Mouse (Mus musculus) forebrain, embryonic 14.5 days (tissue): ENCODE data around the gene Fam189a1. TPM values are rescaled to one million over a fixed set of nuclear protein-coding genes. Genes with fewer than 3 reads are reported as not detected.

Experiments
- ATAC-seq: fragments of 200-750 bp; cut with Nextera tagmentation; 2 replicates; pipeline ENCODE4 v1.8.0; 2017; ENCODE audit warnings: mild to moderate bottlenecking, moderate library complexity
- DNase-seq: peaks from one replicate; pipeline ENCODE4 v3.0.0-alpha.2; 2015; ENCODE audit warnings: low spot score
- H3K27ac ChIP-seq: fragments of 300-500 bp; sonication (generic); 2 replicates; pipeline ENCODE4 v1.5.1; 2014; ENCODE audit warnings: low read depth, mild to moderate bottlenecking, control low read depth, low read length, moderate library complexity
- H3K27me3 ChIP-seq: fragments of 300-500 bp; sonication (generic); replicated peaks from 2 replicates; pipeline ENCODE4 v1.6.1; 2014; ENCODE audit warnings: low read length, control low read depth, mixed read lengths; ENCODE audit not compliant: control insufficient read depth, insufficient read depth
- H3K36me3 ChIP-seq: fragments of 300-500 bp; sonication (generic); 2 replicates; pipeline ENCODE4 v1.6.1; 2014; ENCODE audit warnings: low read length, control low read depth; ENCODE audit not compliant: control insufficient read depth, insufficient read depth
- H3K4me1 ChIP-seq: fragments of 300-500 bp; sonication (generic); 2 replicates; pipeline ENCODE4 v1.6.1; 2014; ENCODE audit warnings: antibody characterized with exemption, low read length, control low read depth; ENCODE audit not compliant: control insufficient read depth, insufficient read depth
- H3K4me2 ChIP-seq: fragments of 300-500 bp; sonication (generic); 2 replicates; pipeline ENCODE4 v1.6.1; 2014; ENCODE audit warnings: mild to moderate bottlenecking, control low read depth, low read length
- H3K4me3 ChIP-seq: fragments of 300-500 bp; sonication (generic); 2 replicates; pipeline ENCODE4 v1.5.1; 2014; ENCODE audit warnings: low read depth, low read length, control low read depth
- H3K9ac ChIP-seq: fragments of 300-500 bp; sonication (generic); 2 replicates; pipeline ENCODE4 v1.6.1; 2014; ENCODE audit warnings: mild to moderate bottlenecking, low read length, control low read depth, moderate library complexity
- H3K9me3 ChIP-seq: fragments of 300-500 bp; sonication (generic); replicated peaks from 2 replicates; pipeline ENCODE4 v1.6.1; 2016; ENCODE audit warnings: low read length, control low read depth, mixed read lengths; ENCODE audit not compliant: control insufficient read depth
- WGBS: fragments of 180-500 bp; shearing (Covaris S2); extraction: QIAGEN DNeasy Blood & Tissue Kit; methylation state at CpG from one replicate; pipeline ENCODE4 v1.1.7; 2014; 5-methylcytosine and 5-hydroxymethylcytosine counted together
- polyA plus RNA-seq: library from polyadenylated mRNA; unstranded; fragments of >200 nt; fragmentation: Nextera tagmentation; extraction: Ambion mirVana; gene quantifications from 2 replicates; pipeline ENCODE4 v1.2.1, GENCODE M21; 2014

Fam189a1 gene
- polyA plus RNA-seq, 1 experiment from 2014 or later: 2.6 TPM

- H3K27me3 ChIP-seq: no peaks in the 10 kb centered on the region
- H3K4me1 ChIP-seq: 0 out of 2 replicates have a peak, but pooled peaks cover under 1% of the 10 kb centered on the region
- ATAC-seq (no peak), DNase-seq (no peak)
- no peak overlapping the region for H3K4me2 ChIP-seq
- no peak overlapping the region for H3K9ac ChIP-seq
- no peaks in the 10 kb centered on the region for H3K36me3 ChIP-seq
- no peak overlapping the region for H3K4me3 ChIP-seq
- no peak overlapping the region for H3K27ac ChIP-seq
- WGBS: 84% methylated on average over 2 of the region's 2 CpGs
- no peaks in the 10 kb centered on the region for H3K9me3 ChIP-seq
Observed at GRCm38 (mm10) chr7:64910208-64910607, 246.2 kb downstream of the Fam189a1 start.

- Histone ChIP-seq H3K4me3 (no peak overlapping the region), H3K36me3 (no peaks in the 10 kb centered on the region), H3K9me3 (no peaks in the 10 kb centered on the region), H3K9ac (no peak overlapping the region), H3K4me2 (no peak overlapping the region), H3K27ac (no peak overlapping the region), H3K4me1 (no peaks in the 10 kb centered on the region), H3K27me3 (no peaks in the 10 kb centered on the region)
- no peak for DNase-seq
- no peak for ATAC-seq
- WGBS: 83% methylated on average over 5 of the region's 5 CpGs
Observed at GRCm38 (mm10) chr7:64906955-64907354, 249.4 kb downstream of the Fam189a1 start.

- no peak overlapping the region for H3K4me2 ChIP-seq
- no peak overlapping the region for H3K27ac ChIP-seq
- H3K36me3 ChIP-seq: no peaks in the 10 kb centered on the region
- DNase-seq (no peak), ATAC-seq (no peak)
- no peaks in the 10 kb centered on the region for H3K4me1 ChIP-seq
- 85% methylated on average over 3 of the region's 3 CpGs for WGBS
- H3K9ac ChIP-seq: no peak overlapping the region
- no peaks in the 10 kb centered on the region for H3K27me3 ChIP-seq
- no peak overlapping the region for H3K4me3 ChIP-seq
- H3K9me3 ChIP-seq: no peaks in the 10 kb centered on the region
Observed at GRCm38 (mm10) chr7:64905506-64905905, 250.9 kb downstream of the Fam189a1 start.

- Histone ChIP-seq H3K4me1 (no peaks in the 10 kb centered on the region), H3K9me3 (no peaks in the 10 kb centered on the region), H3K4me3 (no peak overlapping the region), H3K27me3 (no peaks in the 10 kb centered on the region), H3K36me3 (no peaks in the 10 kb centered on the region), H3K27ac (no peak overlapping the region), H3K9ac (no peak overlapping the region), H3K4me2 (no peak overlapping the region)
- ATAC-seq: no peak
- WGBS: 75% methylated on average over 2 of the region's 2 CpGs
- DNase-seq: peak; percentile 51
Observed at GRCm38 (mm10) chr7:64900249-64900648, 256.1 kb downstream of the Fam189a1 start.

GRCm38 (mm10) chr7:64896587-64896986, 259.8 kb downstream of the Fam189a1 start:
- Histone ChIP-seq H3K9ac (no peak overlapping the region), H3K36me3 (no peaks in the 10 kb centered on the region), H3K9me3 (no peaks in the 10 kb centered on the region), H3K4me1 (no peaks in the 10 kb centered on the region), H3K4me3 (no peak overlapping the region), H3K4me2 (no peak overlapping the region), H3K27me3 (no peaks in the 10 kb centered on the region), H3K27ac (no peak overlapping the region)
- DNase-seq (no peak), ATAC-seq (no peak)
- WGBS: 68% methylated on average over 6 of the region's 6 CpGs

- no peaks in the 10 kb centered on the region for H3K4me1 ChIP-seq
- DNase-seq (no peak), ATAC-seq (no peak)
- H3K36me3 ChIP-seq: no peaks in the 10 kb centered on the region
- H3K9me3 ChIP-seq: no peaks in the 10 kb centered on the region
- H3K27ac ChIP-seq: no peak overlapping the region
- H3K27me3 ChIP-seq: no peaks in the 10 kb centered on the region
- H3K4me3 ChIP-seq: no peak overlapping the region
- WGBS: 55% methylated on average over 5 of the region's 5 CpGs
- H3K9ac ChIP-seq: no peak overlapping the region
- H3K4me2 ChIP-seq: no peak overlapping the region
Observed at GRCm38 (mm10) chr7:64895685-64896101, 260.7 kb downstream of the Fam189a1 start.

GRCm38 (mm10) chr7:64891139-64891538, 265.2 kb downstream of the Fam189a1 start:
- Histone ChIP-seq H3K9ac (no peak overlapping the region), H3K27ac (no peak overlapping the region), H3K4me2 (no peak overlapping the region), H3K27me3 (no peaks in the 10 kb centered on the region), H3K9me3 (no peaks in the 10 kb centered on the region), H3K36me3 (no peaks in the 10 kb centered on the region), H3K4me3 (no peak overlapping the region), H3K4me1 (no peaks in the 10 kb centered on the region)
- no peak for ATAC-seq
- 82% methylated on average over 3 of the region's 3 CpGs for WGBS
- no peak for DNase-seq

- DNase-seq: peak; percentile 92
- H3K36me3 ChIP-seq: no peaks in the 10 kb centered on the region
- H3K4me3 ChIP-seq: no peak overlapping the region
- H3K4me2 ChIP-seq: no peak overlapping the region
- no peak overlapping the region for H3K9ac ChIP-seq
- peak; percentile 82 for ATAC-seq
- H3K4me1 ChIP-seq: 0 out of 2 replicates have a peak, but pooled peaks cover 2% of the 10 kb centered on the region
- no peaks in the 10 kb centered on the region for H3K27me3 ChIP-seq
- H3K27ac ChIP-seq: no peak overlapping the region
- 40% methylated on average over 9 of the region's 9 CpGs for WGBS
- no peaks in the 10 kb centered on the region for H3K9me3 ChIP-seq
Observed at GRCm38 (mm10) chr7:64889919-64890318, 266.5 kb downstream of the Fam189a1 start.

- no peak overlapping the region for H3K27ac ChIP-seq
Observed at GRCm38 (mm10) chr7:64884187-64884862, 272.0 kb downstream of the Fam189a1 start.

More at GRCm38 (mm10) chr7:64884187-64884862, 272.0 kb downstream of the Fam189a1 start:
- H3K4me1 ChIP-seq: peaks cover 10% of the 10 kb centered on the region; the same call in 1 of the 2 replicates
- ATAC-seq: peak; percentile 88
- H3K36me3 ChIP-seq: no peaks in the 10 kb centered on the region
- H3K4me2 ChIP-seq: no peak overlapping the region
- WGBS: 46% methylated on average over 11 of the region's 11 CpGs
- no peaks in the 10 kb centered on the region for H3K27me3 ChIP-seq
- H3K9ac ChIP-seq: no peak overlapping the region
- peak; percentile 79 for DNase-seq
- H3K9me3 ChIP-seq: no peaks in the 10 kb centered on the region
- H3K4me3 ChIP-seq: no peak overlapping the region
